Mouse (Mus musculus): ENCODE measurements around the gene Poglut1. TPM values are rescaled to one million over a fixed set of nuclear protein-coding genes. Genes with fewer than 3 reads are reported as not detected.

The Poglut1 gene
- polyA plus RNA-seq (2015; fragmentation: Nextera tagmentation; extraction: Ambion mirVana): 40.0 and 41.3 TPM in 2 replicates

GRCm38 (mm10) chr16:38549479-38550396, at the start of gene Poglut1:
TSS of gene Poglut1 (minus strand) at chr16:38550258.

GRCm38 (mm10) chr16:38558221-38558748, 8.2 kb upstream of the Poglut1 start, which contains the start of gene Tmem39a:
TSS of gene Tmem39a (plus strand) at chr16:38558698.

GRCm38 (mm10) chr16:38522129-38523084, 27.7 kb downstream of the Poglut1 start, which contains the start of gene Timmdc1:
TSS of gene Timmdc1 (minus strand) at chr16:38522663.

Other genes with a start within 250 kb of the Poglut1 start
- gene Maats1, start 208.1 kb downstream of the Poglut1 start, polyA plus RNA-seq (2015; fragmentation: Nextera tagmentation; extraction: Ambion mirVana): 0.86 and 0.92 TPM in 2 replicates
- gene Cox17, start 203.3 kb downstream of the Poglut1 start, polyA plus RNA-seq (2015; fragmentation: Nextera tagmentation; extraction: Ambion mirVana): 109 and 111 TPM in 2 replicates
- gene Gm21987, start 203.2 kb downstream of the Poglut1 start, polyA plus RNA-seq (2015; fragmentation: Nextera tagmentation; extraction: Ambion mirVana): not detected in 2 replicates
- 0.11 and 0.37 TPM in 2 replicates for gene Popdc2, start 188.0 kb downstream of the Poglut1 start, polyA plus RNA-seq (2015; fragmentation: Nextera tagmentation; extraction: Ambion mirVana)
- gene Pla1a, start 117.1 kb downstream of the Poglut1 start, polyA plus RNA-seq (2015; fragmentation: Nextera tagmentation; extraction: Ambion mirVana): 2.2 and 2.7 TPM in 2 replicates
- gene Adprh, start 97.6 kb downstream of the Poglut1 start, polyA plus RNA-seq (2015; fragmentation: Nextera tagmentation; extraction: Ambion mirVana): 133 TPM in 2 replicates
- gene Cd80, start 94.7 kb downstream of the Poglut1 start, polyA plus RNA-seq (2015; fragmentation: Nextera tagmentation; extraction: Ambion mirVana): 0.17 and 0.28 TPM in 2 replicates
- 29.1 and 29.2 TPM in 2 replicates for gene Timmdc1, start 27.6 kb downstream of the Poglut1 start, polyA plus RNA-seq (2015; fragmentation: Nextera tagmentation; extraction: Ambion mirVana)
- gene Tmem39a, start 8.4 kb upstream of the Poglut1 start, polyA plus RNA-seq (2015; fragmentation: Nextera tagmentation; extraction: Ambion mirVana): 19.9 and 22.3 TPM in 2 replicates
- gene Arhgap31, start 163.0 kb upstream of the Poglut1 start, polyA plus RNA-seq (2015; fragmentation: Nextera tagmentation; extraction: Ambion mirVana): 4.3 and 4.5 TPM in 2 replicates
- 31.7 and 33.5 TPM in 2 replicates for gene B4galt4, start 192.0 kb upstream of the Poglut1 start, polyA plus RNA-seq (2015; fragmentation: Nextera tagmentation; extraction: Ambion mirVana)